Mouse (Mus musculus) liver, adult (tissue): Measurements from ENCODE around the gene Mup21.

Experiments used
- GATA4 ChIP-seq: IDR thresholded peaks from 2 replicates; pipeline ENCODE4 v1.6.1; 2014; ENCODE audit warnings: mild to moderate bottlenecking, low read length; ENCODE audit not compliant: insufficient replicate concordance

Mup21 gene

GRCm38 (mm10) chr4:62150811-62151210 lies at the start of gene Mup21:
Gene Mup21, minus strand, starts transcription at chr4:62150863.
- TF ChIP-seq GATA4, result no peak

- TF ChIP-seq GATA4, result no peak
These were observed 49.4 kb upstream of the Mup21 start for GRCm38 (mm10) chr4:62199923-62200529.

GRCm38 (mm10) chr4:62188778-62189177 lies 38.1 kb upstream of the Mup21 start:
- no peak for TF ChIP-seq GATA4

GRCm38 (mm10) chr4:62177282-62177681 lies 26.6 kb upstream of the Mup21 start:
- no peak for TF ChIP-seq GATA4

GRCm38 (mm10) chr4:62174471-62174870 lies 23.8 kb upstream of the Mup21 start:
- no peak for TF ChIP-seq GATA4

GRCm38 (mm10) chr4:62158401-62158800 lies 7.7 kb upstream of the Mup21 start:
- TF ChIP-seq GATA4, result no peak

GRCm38 (mm10) chr4:62133706-62134105 lies 17.0 kb downstream of the Mup21 start:
- TF ChIP-seq GATA4, result no peak
